Mouse (Mus musculus) lung, adult 18-20 months (tissue): ENCODE results near the gene Rtn4rl2.

Source experiments
- DNase-seq, 2 experiments: peaks; one replicate each; pipeline ENCODE4 v3.0.0; 2022; ENCODE audit warnings: mixed read lengths in 2 of 2

Gene Rtn4rl2

GRCm38 (mm10) chr2:84884611-84885010, 1.9 kb downstream of the Rtn4rl2 start:
- DNase-seq: no peak

DNA sequence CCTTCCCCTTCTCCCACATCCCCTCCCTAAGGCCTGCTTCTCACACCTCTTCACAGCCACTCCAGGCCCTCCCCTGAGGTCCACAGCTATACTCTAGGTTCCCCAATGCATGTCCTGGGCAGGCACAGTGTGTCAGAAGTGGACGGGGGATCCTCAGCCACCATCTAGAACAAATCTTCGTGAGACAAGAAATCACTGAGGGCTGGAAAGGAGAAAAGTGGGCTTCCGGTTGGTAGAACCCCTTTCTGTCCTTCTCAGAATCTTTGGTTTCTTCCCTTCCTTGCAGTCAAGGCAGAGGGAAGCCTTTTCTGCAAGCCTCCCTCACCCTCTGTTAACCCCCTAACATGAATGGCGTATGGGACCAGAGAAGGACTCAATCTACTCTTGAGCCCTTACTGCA, 2.6 kb downstream of the Rtn4rl2 start:
- DNase-seq: no peak

GRCm38 (mm10) chr2:84883530-84883929, 3.0 kb downstream of the Rtn4rl2 start:
- DNase-seq: no peak

DNA sequence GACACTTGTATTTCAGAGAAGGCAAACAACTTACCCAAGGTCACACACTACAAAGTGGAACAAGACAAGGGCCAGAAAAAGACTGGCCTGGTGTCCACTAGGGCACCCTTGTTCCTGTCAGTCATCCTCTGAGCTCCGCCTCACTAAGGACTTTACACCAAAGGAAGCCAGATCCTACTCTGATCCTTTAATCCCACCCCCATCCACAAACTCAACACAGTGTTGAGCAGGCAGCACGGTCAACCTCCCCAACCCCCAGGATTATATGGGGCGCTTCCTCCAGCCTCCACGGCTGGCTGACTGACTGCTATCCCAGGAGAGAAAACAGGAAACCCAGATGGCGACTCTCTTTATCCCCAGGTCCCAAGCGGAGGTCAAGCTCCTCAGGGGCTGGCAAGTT, 3.4 kb downstream of the Rtn4rl2 start:
- no peak for DNase-seq

- DNase-seq: peak; percentile 26 to 31
Observed at GRCm38 (mm10) chr2:84882606-84883005, 3.9 kb downstream of the Rtn4rl2 start.

DNA sequence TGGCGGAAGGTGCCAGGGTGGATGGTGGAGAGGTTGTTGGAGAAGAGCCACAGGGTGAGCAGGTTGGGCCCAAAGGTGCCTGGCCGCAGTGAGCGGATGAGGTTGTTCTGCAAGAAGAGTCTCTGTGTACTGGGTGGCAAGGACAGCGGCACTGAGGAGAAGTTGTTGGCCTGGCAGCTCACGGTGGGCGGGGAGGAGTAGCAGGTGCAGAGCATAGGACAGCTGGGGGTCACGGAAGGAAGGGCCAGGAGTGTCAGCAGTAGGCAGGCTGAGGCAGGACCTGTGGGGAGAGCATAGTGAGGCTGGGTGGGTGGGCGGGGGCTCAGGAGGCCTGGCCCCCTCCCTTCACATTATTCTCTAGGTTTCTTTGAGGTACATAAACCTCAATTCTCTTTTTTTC, 5.9 kb downstream of the Rtn4rl2 start:
- no peak for DNase-seq

DNA sequence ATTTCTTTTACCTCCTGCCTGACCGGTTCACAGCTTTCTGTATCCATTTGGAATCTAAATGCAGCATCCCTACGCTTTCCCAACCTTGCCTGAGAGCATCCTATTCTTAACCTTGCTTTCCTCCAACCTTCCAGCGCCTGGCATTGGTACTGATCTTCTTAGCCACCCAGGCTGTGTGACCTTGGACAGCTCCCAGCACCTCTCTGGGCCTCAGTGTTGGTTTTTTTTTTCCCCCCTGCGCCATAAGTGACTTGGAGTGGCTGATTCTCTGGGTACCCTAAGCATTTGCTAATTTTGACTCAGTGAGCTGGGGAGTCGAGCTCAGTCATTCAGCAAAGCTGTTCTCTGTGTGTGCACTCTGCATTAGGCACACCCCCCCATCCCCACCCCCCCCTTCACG, 10.7 kb downstream of the Rtn4rl2 start:
- DNase-seq: no peak

DNA sequence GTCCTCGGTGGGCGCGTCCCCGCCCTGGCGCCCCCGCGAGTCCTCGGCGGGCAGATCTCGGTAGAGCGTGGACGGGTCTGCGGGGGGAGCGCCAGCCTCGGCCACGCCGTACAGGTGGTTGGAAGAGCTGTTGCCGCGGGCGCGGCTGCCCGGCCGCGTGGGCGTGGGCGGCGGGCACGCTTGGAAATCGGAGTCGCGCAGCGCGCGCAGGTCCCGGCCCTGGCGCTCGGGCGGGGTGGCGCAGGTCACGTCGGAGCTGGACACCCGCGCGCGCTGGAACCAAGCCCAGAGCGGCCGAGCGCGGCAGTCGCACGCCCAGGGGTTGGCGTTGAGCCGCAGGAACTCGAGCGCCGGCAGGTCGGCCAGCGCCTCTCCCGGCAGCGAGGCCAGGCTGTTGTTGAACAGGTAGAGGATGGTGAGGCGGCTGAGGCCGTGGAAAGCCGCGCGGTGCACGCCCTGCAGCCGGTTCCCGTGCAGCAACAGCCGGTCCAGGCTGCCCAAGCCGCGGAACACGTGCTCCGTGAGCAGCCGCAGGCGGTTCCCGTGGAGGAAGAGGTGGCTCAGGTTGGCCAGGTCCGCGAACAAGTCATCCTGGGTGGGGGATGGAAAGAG, 14.3 kb downstream of the Rtn4rl2 start:
- DNase-seq: peak; percentile 49 to 58

DNA sequence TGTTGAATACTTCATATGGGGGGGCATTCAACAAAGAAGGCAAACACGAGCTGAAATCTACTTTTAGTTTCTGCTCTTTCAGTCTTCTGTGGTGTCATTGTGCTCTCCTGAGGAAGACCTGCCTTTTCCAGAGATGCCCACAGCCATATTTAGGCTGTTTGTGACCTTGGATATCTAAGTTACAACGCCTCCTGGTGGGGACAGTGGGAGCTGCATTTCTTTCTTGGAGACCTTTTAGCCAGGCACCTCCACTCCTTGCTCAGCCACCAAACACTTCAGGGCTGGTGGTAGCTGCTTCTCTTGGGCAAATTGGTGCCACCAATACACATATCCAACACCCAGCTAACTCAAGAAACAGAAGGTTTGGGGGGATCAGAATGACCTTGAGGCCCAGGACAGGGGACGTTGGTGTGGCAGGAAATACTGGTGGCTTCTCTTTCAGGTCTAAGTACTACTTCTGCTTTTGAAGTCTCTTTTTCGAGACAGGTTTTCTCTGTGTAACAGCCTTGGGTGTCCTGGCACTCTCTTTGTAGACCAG, 15.8 kb downstream of the Rtn4rl2 start:
- DNase-seq: no peak

GRCm38 (mm10) chr2:84868977-84869376, 17.5 kb downstream of the Rtn4rl2 start:
- no peak for DNase-seq

- peak; percentile 52 to 60 for DNase-seq
Observed at GRCm38 (mm10) chr2:84868521-84868943, 18.0 kb downstream of the Rtn4rl2 start.

DNA sequence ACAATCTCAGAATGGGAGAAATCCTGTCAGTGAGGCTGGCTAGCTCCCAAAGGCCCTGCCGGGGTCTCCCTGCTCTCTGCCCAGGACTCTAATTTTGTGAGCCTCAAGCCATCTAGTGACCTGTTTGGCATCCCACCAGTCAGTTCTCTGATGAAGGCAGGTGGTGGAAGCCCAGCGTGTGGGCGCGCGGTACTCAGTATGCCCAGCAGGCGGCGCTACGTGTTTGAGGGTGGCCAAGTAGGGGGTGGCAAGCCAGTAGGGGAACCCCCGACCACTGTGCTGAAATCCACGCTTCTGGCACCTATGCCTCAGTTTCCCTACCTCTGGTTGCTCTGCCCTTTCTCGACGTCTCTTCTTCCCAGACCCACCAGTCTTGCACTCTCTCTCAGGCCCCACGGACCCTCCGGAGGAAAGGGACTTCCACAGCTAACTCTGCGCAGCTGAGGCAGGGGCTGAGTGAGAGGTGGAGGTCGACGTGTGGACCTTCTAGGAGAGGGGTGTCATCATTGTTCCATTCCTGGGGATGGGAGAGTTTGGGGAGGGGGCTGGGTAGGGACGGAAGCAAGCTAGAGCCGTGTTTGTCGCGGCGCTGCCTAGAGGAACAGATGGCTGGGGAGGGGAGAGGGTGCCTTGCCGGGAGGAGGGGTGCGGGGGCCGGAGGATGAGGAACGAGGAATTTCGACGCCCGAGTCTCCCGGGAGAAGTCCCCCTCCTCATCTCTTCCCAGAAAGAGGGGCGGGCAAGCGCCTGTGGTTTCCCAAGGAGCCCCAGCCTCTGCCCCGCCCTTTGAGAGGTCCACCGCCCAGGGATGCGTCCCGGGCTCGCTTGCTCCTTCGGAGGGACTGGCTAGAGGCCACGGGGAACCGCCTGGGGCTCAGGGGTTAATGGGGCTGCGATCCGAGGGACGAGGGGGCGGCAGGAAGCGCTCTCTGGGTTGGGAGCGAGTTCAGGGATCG, 20.6 kb downstream of the Rtn4rl2 start:
- DNase-seq: peak; percentile 35 to 45

DNA sequence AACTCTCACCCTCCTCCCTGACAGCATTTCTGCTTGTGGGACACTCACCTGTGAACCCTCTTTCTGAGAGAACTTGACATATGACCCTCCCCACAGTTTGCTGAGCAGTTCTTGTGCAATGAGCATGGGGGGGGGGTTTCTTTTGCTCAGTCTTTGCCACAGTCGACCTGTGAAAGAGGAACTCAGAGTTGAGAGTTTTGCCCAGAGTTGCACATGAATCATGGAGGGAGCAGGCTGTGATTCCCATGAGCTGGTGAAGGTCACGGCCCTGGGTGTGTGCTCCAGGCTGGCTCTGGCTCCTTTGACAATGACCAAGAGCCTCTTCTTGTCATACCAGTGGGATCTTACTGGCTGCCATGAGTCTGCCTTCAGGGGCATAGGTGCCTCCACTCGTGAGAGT, 24.3 kb downstream of the Rtn4rl2 start:
- DNase-seq: no peak

DNA sequence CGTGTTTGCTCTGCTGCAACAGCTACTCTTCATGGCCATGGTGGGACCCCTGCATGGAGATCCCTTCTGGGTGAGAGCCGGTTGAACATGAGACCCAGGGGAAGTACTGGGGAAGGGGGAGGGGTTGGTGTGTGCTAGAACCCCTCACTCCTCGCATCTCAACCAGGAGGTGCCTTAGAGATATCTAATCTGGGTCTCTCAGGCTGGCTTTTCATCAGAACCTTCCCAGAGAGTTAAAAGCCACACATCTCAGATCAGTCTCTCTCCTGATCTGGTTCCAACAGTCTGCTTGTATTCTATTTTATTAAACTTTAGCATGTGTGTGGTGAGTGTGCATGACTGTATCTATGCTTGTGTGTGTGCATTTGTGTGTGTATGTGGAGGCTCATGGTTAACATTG, 25.1 kb downstream of the Rtn4rl2 start:
- DNase-seq: no peak

DNA sequence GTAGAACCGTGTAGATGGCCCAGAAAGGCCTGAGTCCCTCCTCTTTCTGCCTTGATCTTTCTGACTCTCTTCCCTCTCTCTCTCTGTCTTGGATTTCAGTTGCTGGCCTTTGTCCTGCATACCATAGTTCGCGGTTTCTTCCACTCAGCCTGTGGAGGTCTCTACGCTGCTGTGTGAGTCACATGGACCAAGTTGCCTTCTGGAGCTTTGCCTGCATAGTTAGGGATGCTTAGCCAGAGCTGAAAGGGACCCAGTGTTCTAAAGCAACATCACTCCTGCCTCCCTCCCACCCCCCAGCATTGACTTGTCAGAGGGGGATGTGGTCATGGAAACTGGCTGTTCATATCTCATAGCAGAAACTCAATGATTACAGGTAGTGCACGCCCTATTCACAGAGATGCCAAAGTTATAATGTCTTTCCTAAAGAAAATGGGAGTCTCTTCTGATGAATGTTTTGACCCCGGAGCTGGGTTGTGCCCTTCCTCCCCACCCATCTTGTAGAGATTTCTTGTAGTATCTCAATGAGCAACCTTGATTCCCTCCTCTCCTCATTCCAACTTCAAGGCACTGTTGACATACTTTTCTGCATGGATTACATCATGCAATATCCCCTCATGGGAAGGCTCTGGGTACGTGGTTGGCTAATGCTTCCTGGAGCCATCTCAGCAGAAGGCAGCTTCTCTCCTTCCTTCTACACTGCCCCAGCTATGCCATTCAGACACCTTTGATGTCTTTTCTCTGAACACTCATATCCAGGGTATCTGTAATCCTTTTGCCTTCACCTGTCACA, 26.3 kb downstream of the Rtn4rl2 start:
- DNase-seq: no peak

DNA sequence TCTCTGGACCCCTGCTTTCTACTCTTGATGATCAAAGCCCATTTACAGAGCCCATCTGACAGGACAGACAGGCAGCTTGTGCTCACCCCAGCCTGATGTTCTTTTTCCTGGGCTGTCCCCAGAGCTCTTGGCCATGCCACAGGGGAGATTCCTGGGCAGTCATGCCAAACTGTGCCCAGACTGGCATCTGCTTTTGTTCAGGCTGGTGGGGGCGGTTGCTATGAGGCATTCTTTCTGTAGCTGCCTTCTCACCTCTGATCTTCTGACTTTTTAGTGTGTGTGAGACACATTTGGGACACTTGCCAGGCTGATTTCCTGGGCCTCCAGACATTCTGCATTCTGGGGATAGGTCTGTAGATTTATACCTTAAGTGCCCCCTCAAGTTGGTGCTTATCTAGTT, 28.0 kb downstream of the Rtn4rl2 start:
- no peak for DNase-seq

DNA sequence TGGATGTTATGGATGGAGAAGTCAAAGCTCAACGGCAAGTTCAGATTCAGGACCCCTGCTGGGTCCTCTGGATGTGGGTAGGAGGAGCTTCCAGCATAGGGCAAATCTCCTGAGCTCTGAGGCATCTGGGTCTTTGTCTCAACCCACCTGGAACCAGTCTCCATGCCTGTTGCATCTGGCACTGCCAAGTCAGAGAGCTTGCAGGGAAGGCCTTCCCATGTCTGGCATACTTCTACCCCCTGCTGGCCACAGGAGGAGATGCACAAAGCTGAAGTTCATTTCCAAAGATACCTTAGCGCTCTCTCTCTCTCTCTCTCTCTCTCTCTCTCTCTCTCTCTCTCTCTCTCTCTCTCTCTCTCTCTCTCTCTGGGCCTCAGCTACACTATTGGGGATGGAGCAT, 30.8 kb downstream of the Rtn4rl2 start:
- DNase-seq: peak; percentile 50 to 51

DNA sequence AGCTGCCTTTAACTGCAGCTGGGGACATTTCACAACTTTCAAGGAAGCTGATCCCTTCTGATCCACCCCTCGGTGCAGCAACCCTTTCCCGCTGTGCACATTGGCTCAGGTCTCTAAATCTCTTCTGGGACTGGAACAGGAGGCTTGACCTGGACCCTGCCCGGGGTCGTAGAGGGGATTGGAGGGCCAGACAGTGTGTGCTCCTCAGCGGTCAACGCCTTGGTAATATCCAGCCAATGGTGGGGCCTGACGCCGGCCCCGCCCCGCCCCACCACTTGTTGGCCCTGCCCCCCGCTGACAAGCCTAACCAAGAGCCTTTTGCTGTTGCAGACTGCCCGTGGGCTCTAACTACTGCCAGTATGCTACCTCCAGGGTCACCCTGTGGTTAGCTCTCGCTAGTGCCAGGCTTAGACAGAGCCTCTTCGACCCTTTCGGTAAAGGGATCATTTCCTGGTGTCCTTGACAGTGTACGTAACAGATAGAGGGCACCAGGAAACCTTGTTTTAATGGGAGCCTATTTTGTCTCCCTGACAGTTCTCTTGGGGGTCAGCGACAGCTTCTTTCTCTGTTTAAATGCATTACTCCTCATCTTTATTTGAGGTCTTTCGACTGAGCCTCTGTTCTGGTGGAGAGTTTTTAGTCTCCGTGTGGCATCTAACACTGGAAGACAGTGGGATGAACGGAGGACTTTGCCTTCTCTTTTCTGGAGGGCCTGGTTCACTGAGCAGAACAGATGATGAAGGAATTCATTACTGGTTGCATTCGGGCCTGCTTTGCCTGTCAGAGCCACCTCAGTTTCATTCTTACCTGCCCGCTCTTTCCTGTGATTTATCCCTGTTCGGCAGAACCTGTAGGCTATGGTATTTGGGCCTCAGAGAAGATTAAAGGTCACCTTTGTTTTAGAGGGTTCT, 35.1 kb downstream of the Rtn4rl2 start:
- peak; percentile 74 to 81 for DNase-seq

- DNase-seq: no peak
Observed at GRCm38 (mm10) chr2:84850407-84851129, 35.9 kb downstream of the Rtn4rl2 start.

DNA sequence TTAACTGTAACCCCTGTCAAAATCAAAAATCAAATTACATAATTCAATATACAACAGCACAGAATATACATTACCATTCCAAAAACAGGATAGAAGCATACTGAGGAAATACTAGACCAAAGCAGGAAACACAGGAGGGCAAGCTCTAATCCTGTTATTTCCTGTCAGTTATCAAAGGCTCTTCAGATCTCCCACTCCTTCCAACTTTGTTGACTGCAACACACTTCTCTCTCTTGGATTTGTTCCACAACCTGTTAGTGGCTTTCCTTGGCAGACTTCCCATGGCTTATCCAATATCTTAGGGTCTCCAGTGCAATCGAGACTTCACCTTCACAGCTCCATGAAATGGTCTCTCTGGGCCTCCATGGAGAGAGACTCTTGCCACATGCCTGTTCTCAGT, 41.3 kb downstream of the Rtn4rl2 start:
- no peak for DNase-seq

DNA sequence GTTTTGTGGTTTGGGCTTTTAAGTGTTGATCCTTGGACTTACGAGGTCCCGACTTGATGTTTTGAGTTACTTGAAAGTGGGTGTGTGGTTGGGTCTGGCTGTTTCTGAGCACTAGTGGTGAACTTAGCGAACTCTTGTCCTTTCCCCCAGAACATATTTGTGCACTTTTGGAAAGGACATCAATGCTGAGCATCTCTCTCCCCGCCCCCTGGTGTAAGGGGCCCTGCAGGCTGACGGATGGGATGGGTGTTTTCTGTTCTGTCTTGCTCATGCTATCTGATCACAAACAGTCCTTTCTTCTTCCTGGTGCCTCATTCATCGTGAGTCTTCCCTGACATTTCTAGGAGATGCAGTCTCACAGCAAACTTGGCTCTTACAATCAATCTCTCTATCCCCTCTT, 42.9 kb downstream of the Rtn4rl2 start:
- DNase-seq: no peak
